Mouse (Mus musculus) thymus, postnatal 0 days (tissue): ENCODE data around the gene Vmn2r92. TPM values are rescaled to one million over a fixed set of nuclear protein-coding genes. Genes with fewer than 3 reads are reported as not detected.
"Not testable (repeated sequence)": the region's sequence is repeated elsewhere in the genome, so short reads cannot be mapped to it uniquely, and the experiment has no call there.

Experiments used
- DNase-seq: peaks from one replicate; pipeline ENCODE4 v3.0.0-alpha.2; 2015; ENCODE audit warnings: low spot score
- polyA plus RNA-seq: library from polyadenylated mRNA; unstranded; fragments of >200 nt; fragmentation: Nextera tagmentation; extraction: Ambion mirVana; gene quantifications from 2 replicates; pipeline ENCODE4 v1.2.1, GENCODE M21; 2015

Gene Vmn2r92
- polyA plus RNA-seq: not detected in 2 replicates

GRCm38 (mm10) chr17:18151587-18151986 lies at the start of gene Vmn2r92:
Gene Vmn2r92, plus strand, starts transcription at chr17:18151887.
- not testable (repeated sequence) for DNase-seq

DNA sequence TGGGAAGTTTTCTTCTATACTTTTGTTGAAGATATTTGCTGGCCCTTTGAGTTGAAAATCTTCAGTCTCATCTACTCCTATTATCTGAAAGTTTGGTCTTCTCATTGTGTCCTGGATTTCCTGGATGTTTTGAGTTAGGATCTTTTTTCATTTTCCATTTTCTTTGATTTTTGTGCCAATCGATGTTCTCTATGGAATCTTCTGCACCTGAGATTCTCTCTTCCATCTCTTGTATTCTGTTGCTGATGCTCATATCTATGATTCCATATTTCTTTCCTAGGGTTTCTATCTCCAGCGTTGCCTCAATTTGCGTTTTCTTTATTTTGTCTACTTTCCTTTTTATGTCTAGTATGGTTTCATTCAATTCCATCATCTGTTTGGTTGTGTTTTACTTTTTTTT lies 49.4 kb upstream of the Vmn2r92 start:
- DNase-seq: peak; percentile 11

DNA sequence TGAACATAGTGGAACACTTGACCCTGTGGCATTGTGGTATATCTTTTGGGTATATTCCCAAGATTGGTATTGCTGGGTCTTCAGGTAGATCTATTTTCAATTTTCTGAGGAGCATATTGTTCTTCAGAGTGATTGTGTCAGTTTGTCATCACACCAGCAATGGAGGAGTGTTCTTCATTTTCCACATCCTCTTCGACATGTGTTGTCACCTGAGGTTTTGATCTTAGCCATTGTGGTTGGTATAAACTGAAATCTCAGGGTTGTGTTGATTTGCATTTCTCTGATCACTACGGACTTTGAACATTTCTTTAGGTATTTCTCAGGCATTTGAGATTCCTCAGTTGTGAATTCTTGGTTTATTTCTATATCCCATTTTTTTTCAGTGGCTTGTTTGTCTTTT lies 9.5 kb downstream of the Vmn2r92 start:
- not testable (repeated sequence) for DNase-seq

DNA sequence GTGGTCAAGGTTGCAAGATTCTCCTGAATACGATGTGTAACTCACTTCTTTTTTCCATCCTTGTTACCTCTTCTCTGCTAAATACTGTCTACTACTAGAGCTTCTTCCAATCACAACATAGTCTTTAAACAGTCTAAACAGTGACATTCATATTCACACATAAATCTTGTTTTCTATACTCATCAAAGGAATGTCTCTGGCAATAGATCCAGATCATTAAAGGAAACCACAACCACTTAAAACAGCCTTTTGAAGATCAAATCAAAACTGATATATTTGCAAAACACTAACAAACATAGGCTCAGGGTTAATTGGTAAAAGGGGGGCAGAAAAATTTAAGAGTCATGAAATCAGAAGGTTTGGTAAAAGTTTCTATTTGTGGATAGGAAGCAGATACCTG lies 38.0 kb downstream of the Vmn2r92 start:
- DNase-seq: no peak

DNA sequence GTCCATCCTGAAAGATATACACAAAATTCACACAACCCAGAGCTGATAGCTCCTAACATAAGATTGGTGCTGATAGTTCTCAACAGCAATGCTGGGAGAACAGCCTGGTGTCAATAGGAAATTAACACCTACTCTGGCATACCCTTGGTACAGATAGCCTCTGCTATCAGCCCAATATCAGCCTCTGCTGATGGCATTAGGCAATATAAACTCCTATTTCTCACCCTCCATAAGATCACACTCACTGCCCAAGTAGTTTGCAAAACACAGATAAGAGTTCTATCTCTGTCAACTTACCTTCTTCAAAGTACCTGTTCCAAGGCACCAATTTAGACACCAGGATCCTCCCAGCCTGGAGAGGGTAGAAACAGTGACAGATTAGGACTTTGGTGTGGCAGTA lies 69.6 kb downstream of the Vmn2r92 start:
- no peak for DNase-seq

- no peak for DNase-seq
These were observed 80.3 kb downstream of the Vmn2r92 start for GRCm38 (mm10) chr17:18231996-18232395.

GRCm38 (mm10) chr17:18236931-18237330 lies 85.2 kb downstream of the Vmn2r92 start:
- no peak for DNase-seq

Other genes starting within 250 kb of the Vmn2r92 start
- gene Fpr-rs4, start 130.2 kb upstream of the Vmn2r92 start, polyA plus RNA-seq: not detected in 2 replicates
- gene Vmn2r124, start 102.5 kb upstream of the Vmn2r92 start, polyA plus RNA-seq: not detected in 2 replicates
- not detected in 2 replicates for gene Vmn2r91, start 66.9 kb upstream of the Vmn2r92 start, polyA plus RNA-seq
- not detected in 2 replicates for gene Vmn2r94, start 125.9 kb downstream of the Vmn2r92 start, polyA plus RNA-seq
- not detected in 2 replicates for gene Vmn2r93, start 146.2 kb downstream of the Vmn2r92 start, polyA plus RNA-seq